Mouse (Mus musculus): ENCODE measurements at regions not wholly inside any gene's neighbourhood (a gene's known extent, or its start where the extent isn't known, plus 50 kb on each side); places are given as distances from the start of the nearest gene placed in this dataset.

DNA sequence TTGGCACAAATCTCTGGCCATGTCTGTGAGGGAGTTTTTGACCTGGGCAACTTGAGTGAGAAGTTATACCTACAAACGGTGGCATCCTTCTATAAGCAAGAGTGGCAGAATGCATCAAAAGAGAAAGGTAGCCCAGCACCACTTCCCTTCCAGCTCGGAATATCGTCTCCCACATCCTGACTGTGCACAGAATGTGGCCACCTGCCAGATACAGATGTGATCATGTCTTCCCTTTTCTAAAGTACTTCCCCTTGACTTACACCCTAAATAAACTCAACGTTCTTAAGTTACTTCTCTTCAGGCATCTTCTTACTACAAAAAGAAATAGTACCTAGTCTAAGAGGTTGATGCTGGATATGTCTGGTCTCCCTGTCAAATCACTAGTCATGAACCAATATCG is 175.2 kb upstream of the 2610001J05Rik start:
- DNase-seq (ENCODE audit: low spot score): no peak

DNA sequence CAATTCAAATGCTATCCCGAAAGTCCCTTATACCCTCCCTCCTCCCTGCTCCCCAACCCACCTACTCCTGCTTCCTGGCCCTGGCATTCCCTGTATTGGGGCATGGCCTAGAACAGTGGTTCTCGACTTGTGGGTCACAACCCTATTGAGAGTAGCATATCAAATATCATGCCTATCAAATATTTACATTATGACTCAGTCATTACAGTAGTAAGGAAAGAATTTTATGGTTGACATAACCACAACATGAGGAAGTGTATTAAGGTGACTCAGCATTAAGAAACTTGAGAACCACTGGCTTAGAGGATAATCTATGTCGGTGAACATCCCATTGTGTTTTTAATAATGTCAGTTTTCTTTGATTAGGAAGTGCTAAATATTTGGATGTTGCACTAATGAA is 173.3 kb upstream of the 2610001J05Rik start:
- no peak for DNase-seq (ENCODE audit: low spot score)

DNA sequence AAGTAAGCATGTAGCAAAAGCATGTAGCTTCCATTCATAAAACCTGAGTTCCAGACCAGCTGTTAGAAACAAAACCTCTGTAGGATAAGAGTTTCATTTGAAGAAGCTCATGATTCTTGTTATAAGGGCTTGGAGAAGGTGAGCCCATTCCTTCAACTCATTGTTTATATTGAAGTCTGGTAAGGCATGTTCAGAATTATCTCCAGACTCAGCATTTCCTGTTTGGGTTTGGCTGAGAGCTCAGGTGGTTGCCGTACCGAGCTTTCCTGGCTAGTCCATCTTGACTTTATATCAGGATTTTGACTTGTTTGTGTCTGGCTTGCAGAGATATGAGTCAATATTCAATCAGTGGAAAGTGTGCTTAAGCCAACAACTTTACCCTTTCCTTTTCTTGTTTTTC is 154.6 kb upstream of the 2610001J05Rik start:
- DNase-seq (ENCODE audit: low spot score): no peak

DNA sequence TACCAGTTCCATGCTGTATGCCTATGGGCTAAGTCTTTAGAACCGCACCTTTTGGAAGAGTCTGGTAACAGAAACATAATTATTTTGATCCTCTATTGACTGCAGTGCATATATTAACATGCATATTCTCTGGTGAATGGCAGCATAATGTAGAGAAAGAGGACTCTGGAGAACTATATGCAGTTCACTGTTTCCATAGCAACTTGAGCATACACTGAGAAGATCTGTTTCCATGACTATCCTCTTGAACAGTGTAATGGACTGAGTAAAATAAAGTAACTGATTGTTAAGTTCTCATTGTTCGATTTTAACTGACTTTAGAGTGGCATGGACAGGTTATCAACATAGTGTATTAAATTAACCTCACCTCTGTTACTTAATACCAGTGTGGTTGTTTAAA is 147.6 kb upstream of the 2610001J05Rik start:
- DNase-seq (ENCODE audit: low spot score): no peak

DNA sequence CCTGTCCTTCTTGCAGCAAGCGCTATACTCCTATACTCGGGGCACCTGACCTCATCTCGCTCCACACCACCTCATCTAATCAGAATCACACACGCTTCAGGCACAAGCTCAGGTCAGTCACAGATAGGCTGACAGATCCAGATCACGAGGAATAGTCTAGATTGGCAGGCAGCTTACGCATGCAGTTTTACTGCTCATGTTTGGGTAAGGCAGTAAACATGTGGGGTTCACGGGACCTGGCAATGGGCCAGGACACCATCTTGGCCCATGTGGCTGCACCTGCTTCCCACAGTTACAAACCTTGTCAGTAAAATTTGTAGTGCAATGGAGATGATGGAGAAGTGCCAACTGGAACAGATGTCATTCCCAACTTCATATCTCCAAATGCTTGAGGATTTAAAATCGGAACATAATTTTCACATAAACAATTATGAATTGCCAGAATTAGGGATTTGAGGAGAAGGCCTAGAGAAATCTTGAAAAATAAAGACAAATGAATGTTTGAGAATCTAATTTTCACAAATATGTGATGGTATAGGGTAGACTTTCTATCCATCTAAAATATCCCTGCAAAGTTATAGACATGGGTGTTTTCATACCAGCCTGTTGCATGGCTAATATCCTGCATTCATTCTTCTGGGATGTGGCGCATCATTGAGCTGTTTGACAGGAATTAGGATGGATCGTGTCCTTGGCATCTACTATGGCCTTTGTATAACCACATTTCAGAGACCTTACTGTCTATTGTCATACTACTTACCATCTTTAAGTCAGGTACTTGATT is 111.5 kb upstream of the 2610001J05Rik start:
- DNase-seq (ENCODE audit: low spot score): no peak

DNA sequence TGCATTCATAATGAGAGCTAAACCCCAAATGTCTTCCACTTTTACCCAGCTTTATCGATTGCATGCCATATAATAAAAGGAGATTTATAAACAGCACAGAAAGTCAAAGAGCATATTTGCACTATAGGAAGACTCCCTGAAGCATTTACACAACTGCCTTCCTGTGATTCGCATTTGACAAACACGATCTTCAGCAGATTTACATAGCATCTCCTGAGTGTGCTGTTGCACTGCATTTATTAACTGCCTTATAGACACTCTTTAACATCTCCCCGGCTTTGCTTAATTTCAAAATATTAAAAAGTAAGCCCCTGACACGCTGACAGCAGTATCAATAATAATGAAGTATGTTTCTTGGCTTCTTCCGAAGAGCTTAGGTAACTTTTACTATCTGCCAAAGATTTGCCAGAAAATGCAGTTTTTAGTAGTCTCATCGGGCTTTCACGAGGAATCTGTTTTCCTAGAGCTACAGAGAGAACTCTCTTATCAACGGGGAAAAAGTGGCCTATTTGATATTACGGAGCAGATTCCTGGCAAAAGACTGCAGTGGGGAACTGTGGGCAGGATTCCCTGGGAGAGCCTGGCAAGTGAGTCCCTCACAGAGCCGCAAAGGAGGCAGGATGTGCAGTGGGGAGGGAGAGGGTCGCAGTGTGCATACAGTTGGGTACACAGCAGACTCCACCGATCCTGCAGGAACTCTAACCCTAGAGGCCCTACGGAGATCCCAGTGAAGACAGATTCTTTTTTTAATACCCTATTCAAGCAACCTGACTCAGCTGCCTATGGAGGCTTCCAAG is 103.6 kb upstream of the 2610001J05Rik start:
- DNase-seq (ENCODE audit: low spot score): no peak

DNA sequence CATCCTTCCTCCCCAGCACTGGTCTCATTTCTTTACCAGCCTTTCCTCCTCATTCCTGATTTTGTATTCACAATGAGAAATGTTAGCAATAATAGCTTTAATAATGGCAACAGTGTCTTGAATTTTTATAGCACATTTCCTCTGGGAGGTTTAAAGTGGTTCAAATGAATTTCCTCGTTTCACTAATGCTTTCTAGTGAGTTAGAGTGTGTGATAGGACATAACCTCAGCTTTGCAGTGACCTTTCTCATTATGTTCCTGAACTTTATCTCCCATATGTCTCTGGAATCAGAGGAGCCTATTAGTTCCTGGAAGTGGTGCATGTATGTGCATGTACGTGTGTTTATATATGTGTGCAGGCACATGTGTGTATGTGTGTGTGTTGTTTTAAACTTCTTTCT is 93.2 kb upstream of the 2610001J05Rik start:
- DNase-seq (ENCODE audit: low spot score): no peak

DNA sequence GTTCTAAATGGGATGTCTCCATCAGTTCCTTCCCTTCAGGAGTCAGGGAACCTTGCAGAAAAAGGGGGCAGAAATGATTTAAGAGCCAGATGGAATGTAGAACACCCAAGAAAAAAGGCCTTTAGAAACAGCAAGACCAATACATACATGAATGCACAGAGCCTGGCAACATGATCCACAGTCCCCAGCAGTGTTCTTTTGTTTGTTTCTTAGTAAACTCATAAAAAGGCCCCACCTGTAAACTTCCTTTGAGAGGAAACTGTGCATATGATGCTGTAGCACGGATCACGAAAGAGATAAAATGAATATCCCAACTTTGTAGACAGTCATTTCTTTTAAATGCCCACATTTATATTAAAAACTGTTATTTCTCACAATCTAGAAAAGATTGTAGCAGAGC is 92.7 kb upstream of the 2610001J05Rik start:
- DNase-seq (ENCODE audit: low spot score): no peak

DNA sequence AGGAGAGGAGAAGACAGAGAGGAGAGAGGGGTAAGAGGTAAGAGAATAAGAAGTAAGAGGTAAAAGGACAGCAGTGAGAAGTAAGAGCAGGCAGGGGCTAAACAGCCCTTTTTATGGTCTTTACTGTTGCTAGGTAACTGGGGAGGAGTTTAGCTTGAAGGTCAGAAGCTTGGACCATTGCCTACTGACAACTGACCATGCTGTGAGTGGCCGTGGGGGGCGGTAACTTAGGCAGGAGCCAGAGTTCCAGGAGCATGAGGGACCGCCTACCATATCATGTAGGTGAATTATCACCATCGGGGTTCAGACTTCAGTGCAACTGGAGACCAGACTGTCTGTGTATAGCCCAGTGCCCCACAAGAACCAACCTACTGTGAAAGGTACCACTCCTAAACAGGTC is 78.3 kb upstream of the 2610001J05Rik start:
- DNase-seq (ENCODE audit: low spot score): no peak

DNA sequence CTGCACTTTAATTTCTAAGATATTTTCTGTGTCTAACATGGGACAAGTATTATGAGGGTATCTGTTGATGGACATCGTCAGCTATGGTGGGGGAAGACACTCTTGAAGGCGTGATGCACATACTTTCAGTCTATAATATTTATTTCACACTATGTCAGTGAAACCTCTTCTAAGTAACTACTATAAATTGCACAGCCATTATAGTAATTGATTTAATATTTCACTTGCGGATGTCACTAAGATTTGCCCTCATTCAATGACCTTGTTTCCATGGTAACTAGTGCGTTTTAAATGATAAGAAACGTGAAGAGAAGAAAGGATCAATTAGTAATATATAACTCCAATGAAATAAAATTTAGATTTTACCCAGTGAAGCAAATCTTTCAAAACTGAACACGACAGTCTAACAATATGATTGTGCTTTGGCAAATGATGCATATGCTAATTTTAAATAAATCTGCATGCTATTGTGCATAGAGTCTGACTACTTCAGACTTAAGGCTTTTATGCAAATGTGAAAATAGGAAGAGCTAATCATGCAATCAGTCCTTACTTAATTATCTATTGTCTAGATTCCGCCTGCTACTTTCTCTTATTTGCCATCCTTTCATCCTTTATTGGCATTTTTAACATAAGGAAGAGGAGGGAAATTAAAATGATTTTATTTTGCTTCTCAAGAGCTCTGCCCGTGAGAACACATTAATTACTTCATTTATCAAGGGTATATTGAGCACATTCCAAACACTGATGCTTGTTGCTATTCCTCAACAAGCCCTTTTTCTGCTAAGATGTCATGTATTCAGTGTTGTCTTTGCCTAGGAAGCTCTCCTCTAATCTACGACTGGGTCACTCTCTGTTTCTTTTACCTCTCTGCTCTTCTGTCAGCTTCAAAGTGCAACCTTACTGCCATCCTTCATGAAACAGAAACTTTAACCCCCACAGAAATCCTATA is 49.8 kb upstream of the 2610001J05Rik start:
- DNase-seq (ENCODE audit: low spot score): no peak
